ENCODE assay signal across 8 mouse cellular contexts in the genomic region with DNA sequence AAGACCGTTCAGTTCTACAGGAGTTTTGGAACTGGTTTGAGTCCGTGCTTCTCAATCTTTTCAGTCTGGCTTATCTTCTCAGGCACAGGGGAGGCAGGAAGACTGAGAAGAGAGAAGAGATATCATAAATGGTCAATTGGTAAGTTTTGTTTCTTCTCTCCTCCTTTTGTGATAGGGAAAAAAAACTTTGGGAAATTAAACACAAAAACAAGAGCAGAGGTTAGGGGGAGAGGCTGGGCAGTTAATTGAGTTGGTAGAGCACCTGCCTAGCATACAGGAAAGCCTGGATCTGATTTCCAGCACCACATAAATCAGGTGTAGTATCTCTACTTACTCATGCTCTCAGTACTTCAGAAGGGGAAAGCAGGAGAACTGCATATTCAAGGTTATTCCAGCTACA. TPM values are rescaled to one million over a fixed set of nuclear protein-coding genes. Genes with fewer than 3 reads are reported as not detected.
DNase-seq lines count a peak whose midpoint lies in the region; ATAC-seq and TF ChIP-seq lines count a peak whose summit lies in the region.

Gene Sept6, minus strand, starts transcription at position 101 of the 400 bp plus-strand sequence.

- no peak within 1 kb of the TSS for H3K4me2 ChIP-seq in intestine, embryonic 16.5 days (ENCODE audit: low read depth, low read length)
- no peak within 1 kb of the TSS for H3K4me2 ChIP-seq in neural tube, embryonic 12.5 days (replicated peaks)

- no peak within 1 kb of the TSS for H3K4me3 ChIP-seq in gastrocnemius, adult 2 months
- no peak within 1 kb of the TSS for H3K4me3 ChIP-seq in thymus, adult 2 months (ENCODE audit: control insufficient read depth, insufficient read depth, low read length)
- H3K4me3 ChIP-seq in intestine, embryonic 16.5 days (ENCODE audit: low read length): no peak within 1 kb of the TSS
- H3K4me3 ChIP-seq in neural tube, embryonic 12.5 days: no peak within 1 kb of the TSS

- DNase-seq in gastrocnemius, postnatal 10 days: no peak
- no peak for DNase-seq in gastrocnemius, adult 2 months
- no peak for DNase-seq in thymus, adult 2 months
- DNase-seq in thymus, postnatal 36 days: no peak
- DNase-seq in yolk sac, embryonic 10.5 days (ENCODE audit: low spot score): no peak
- no peak for DNase-seq in lung, postnatal 14 days

- H3K9me3 ChIP-seq in intestine, embryonic 16.5 days (ENCODE audit: control insufficient read depth, low read length): no peaks in the 10 kb centered on the region
- no peaks in the 10 kb centered on the region for H3K9me3 ChIP-seq in neural tube, embryonic 12.5 days

- H3K36me3 ChIP-seq in thymus, adult 2 months (ENCODE audit: control insufficient read depth, insufficient read depth, low read length): no peaks in the 10 kb centered on the region
- H3K36me3 ChIP-seq in intestine, embryonic 16.5 days (ENCODE audit: control insufficient read depth, insufficient read depth, low read length): no peaks in the 10 kb centered on the region
- H3K36me3 ChIP-seq in neural tube, embryonic 12.5 days: no peaks in the 10 kb centered on the region

- peaks cover 29% of the 10 kb centered on the region for H3K4me1 ChIP-seq in thymus, adult 2 months (replicated peaks; ENCODE audit: control insufficient read depth, insufficient read depth, low read length)
- H3K4me1 ChIP-seq in intestine, embryonic 16.5 days (ENCODE audit: control insufficient read depth, insufficient read depth, low read length): no peaks in the 10 kb centered on the region
- H3K4me1 ChIP-seq in neural tube, embryonic 12.5 days: no peaks in the 10 kb centered on the region

- H3K9ac ChIP-seq in intestine, embryonic 16.5 days (ENCODE audit: low read depth, low read length): no peak within 1 kb of the TSS
- no peak within 1 kb of the TSS for H3K9ac ChIP-seq in neural tube, embryonic 12.5 days

- 85% methylated on average over 2 of the region's 2 CpGs for WGBS in thymus, adult 2 months
- 82% methylated on average over 2 of the region's 2 CpGs for WGBS in intestine, embryonic 16.5 days
- 83% methylated on average over 2 of the region's 2 CpGs for WGBS in neural tube, embryonic 12.5 days

- ATAC-seq in intestine, embryonic 16.5 days: no peak
- ATAC-seq in neural tube, embryonic 12.5 days (ENCODE audit: low FRiP score, low read depth): no peak

- intact Hi-C loops in gastrocnemius, adult 2 months (cut with DNase I): no loop called here

- no peaks in the 10 kb centered on the region for H3K27me3 ChIP-seq in thymus, adult 2 months (ENCODE audit: control insufficient read depth, insufficient read depth, low read length)
- H3K27me3 ChIP-seq in intestine, embryonic 16.5 days (replicated peaks; ENCODE audit: control insufficient read depth, insufficient read depth, low read length): no peaks in the 10 kb centered on the region
- no peaks in the 10 kb centered on the region for H3K27me3 ChIP-seq in neural tube, embryonic 12.5 days (replicated peaks)

- no peak for TF ChIP-seq POLR2A in thymus, adult 2 months (IDR thresholded peaks at IDR 0.05; ENCODE audit: control insufficient read depth, extremely low read depth, insufficient read depth, low read length, poor library complexity)

- no peak for TF ChIP-seq CTCF in gastrocnemius, adult 2 months (IDR thresholded peaks at IDR 0.05)
- no peak for TF ChIP-seq CTCF in thymus, adult 2 months (IDR thresholded peaks at IDR 0.05; ENCODE audit: borderline replicate concordance, control insufficient read depth, extremely low read depth, insufficient read depth, low read length, poor library complexity)

- H3K27ac ChIP-seq in gastrocnemius, adult 2 months: no peak within 1 kb of the TSS
- H3K27ac ChIP-seq in thymus, adult 2 months (ENCODE audit: control insufficient read depth, insufficient read depth, low read length): no peak within 1 kb of the TSS
- H3K27ac ChIP-seq in intestine, embryonic 16.5 days (ENCODE audit: low read length): no peak within 1 kb of the TSS
- no peak within 1 kb of the TSS for H3K27ac ChIP-seq in neural tube, embryonic 12.5 days

RNA-seq across cellular contexts. Expression of gene Sept6, which starts in this region (rescaled TPM):
- total RNA-seq in gastrocnemius, postnatal 10 days (2021): 10 to 100 TPM; 10.7 to 13.5 TPM
- 1 to 10 TPM in 1 of 2 experiments, under 1 TPM in 1; 0.99 to 1.9 TPM for total RNA-seq in gastrocnemius, adult 2 months (2021)
- polyA plus RNA-seq in thymus, adult 2 months (2012; rRNA removed): 122 and 156 TPM in 2 replicates
- 11.0 and 12.1 TPM in 2 replicates for polyA plus RNA-seq in intestine, embryonic 16.5 days (2015; fragmentation: Nextera tagmentation; extraction: Ambion mirVana)
- polyA plus RNA-seq in neural tube, embryonic 12.5 days (2016; fragmentation: Nextera tagmentation; extraction: Ambion mirVana): 63.8 and 65.5 TPM in 2 replicates

Comparison
In these comparisons a context has a peak if more than half of its experiments do, and no peak if none do; other contexts are left out.
1. RNA of gene Sept6 (total RNA-seq): 10.7 to 13.5 TPM in gastrocnemius, postnatal 10 days; 0.99 to 1.9 TPM in gastrocnemius, adult 2 months; every median in the first group is over 4 times any median in the second.